Mouse (Mus musculus) mouse embryonic stem cell (cell line): ENCODE measurements around the gene Pard6b.

Experiments used
- in situ Hi-C, 2 experiments: fragments of 300-500 bp; cut with MboI; formaldehyde crosslinking; loops; 1 replicate in 1 of 2; 3 replicates in 1 of 2; pipeline ENCODE4 v1.14.3; 2019 to 2020; ENCODE audit warnings: low sequenced_read_pairs in 2 of 2, low pct_unique_long_range_greater_than_20kb in 1 of 2, mixed read lengths in 1 of 2; ENCODE audit not compliant: unreplicated experiment in 1 of 2

Pard6b gene

DNA sequence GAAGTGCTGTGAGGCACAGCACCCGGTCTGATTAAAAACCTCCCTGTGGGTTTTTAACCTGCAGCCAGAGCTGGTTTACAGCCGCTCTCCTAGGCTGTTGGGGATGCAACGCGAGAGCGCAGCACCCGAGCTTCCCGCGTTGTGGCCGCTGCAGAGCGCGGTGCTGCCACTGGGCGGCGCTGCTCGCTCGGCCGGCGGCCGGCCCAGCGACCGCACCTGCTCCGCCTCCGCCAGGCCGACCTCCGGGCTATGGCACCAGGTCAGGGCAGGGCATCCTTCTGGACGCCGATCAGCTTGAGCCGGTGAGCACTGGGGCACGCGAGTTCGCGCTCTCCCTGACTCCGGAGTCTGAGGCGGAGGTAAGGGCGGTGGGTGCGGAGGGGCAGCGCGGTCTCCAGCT is 36.3 kb downstream of the Pard6b start:
- in situ Hi-C loops, result loop anchor here in 1 of 2 experiments (5.0 to 25.0 kb wide), 2 partner anchors 70 to 320 kb away; no protein-coding TSS in a partner anchor

DNA sequence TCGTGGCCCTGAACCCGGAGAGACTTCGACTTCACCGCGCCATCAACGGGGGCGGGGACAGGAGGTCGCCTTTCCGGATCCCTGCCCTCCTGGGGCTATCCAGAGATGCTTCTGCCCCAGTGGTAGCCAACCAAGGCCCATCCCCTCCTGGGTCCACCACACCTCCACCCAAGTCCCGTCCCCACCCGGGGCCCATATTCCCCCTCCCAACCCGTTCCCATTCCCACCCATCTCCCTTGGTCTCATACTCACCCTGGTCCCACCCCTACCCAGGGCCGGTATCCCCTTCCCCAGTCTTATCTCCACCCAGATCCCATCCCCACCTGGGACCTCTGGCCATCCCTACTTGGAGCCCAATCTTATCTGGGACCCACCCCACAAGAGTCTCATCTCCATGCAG is 36.7 kb downstream of the Pard6b start:
- in situ Hi-C loops, result loop anchor here in 1 of 2 experiments (5.0 to 25.0 kb wide), 2 partner anchors 70 to 320 kb away; no protein-coding TSS in a partner anchor

DNA sequence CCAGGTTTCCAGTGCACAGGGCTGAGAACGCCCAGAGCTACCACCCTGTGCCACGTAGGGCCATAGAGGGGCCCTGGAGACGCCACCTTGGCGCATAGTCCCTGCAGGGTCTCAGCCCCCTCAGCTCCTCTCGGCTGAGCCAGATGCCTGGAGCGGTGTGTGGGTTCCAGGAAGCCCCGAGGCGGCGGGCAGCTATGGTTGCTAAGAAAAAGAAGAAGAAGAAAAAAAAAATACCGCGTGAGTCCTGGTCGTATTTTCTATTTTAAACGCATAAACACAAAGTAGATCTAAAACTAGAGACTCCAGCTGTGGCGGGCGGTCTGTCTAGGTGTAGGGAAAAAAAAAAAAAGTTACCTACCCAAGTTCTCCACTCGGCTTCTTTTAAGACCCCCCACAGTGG is 37.2 kb downstream of the Pard6b start:
- in situ Hi-C loops, result loop anchor here in 1 of 2 experiments (5.0 to 25.0 kb wide), 2 partner anchors 69 to 319 kb away; no protein-coding TSS in a partner anchor

GRCm38 (mm10) chr2:168118456-168118855 is 37.7 kb downstream of the Pard6b start:
- in situ Hi-C loops, result loop anchor here in 1 of 2 experiments (5.0 to 25.0 kb wide), 2 partner anchors 69 to 319 kb away; no protein-coding TSS in a partner anchor

GRCm38 (mm10) chr2:168119123-168119522 is 38.3 kb downstream of the Pard6b start:
- in situ Hi-C loops, result loop anchor here in 1 of 2 experiments (5.0 to 25.0 kb wide), 2 partner anchors 68 to 318 kb away; no protein-coding TSS in a partner anchor

GRCm38 (mm10) chr2:168120906-168121305 is 40.1 kb downstream of the Pard6b start:
- in situ Hi-C loops, result loop anchor here in 1 of 2 experiments (25.0 kb wide), 1 partner anchor 316 kb away; no protein-coding TSS in a partner anchor

DNA sequence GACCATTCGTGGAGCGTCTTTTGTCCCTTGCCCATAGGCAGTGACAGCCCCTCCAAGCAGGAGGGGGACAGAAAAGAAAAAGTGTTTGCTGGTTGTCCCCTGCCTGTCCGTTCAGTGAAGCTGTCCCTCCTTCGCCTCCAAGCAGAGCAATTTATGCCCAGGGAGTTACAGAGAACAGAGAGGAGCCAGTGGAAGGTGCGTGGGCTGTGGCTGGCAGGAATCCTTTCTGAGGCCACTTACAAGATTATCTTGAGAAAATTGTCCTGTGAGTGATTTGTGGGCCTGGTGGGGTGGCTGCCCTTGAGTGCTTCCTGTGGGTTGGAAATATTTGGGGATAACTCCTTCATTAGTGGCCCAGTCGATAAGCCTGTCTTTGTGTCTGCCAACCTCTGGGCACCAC is 42.8 kb downstream of the Pard6b start:
- in situ Hi-C loops, result loop anchor here in 1 of 2 experiments (25.0 kb wide), 1 partner anchor 314 kb away; no protein-coding TSS in a partner anchor

DNA sequence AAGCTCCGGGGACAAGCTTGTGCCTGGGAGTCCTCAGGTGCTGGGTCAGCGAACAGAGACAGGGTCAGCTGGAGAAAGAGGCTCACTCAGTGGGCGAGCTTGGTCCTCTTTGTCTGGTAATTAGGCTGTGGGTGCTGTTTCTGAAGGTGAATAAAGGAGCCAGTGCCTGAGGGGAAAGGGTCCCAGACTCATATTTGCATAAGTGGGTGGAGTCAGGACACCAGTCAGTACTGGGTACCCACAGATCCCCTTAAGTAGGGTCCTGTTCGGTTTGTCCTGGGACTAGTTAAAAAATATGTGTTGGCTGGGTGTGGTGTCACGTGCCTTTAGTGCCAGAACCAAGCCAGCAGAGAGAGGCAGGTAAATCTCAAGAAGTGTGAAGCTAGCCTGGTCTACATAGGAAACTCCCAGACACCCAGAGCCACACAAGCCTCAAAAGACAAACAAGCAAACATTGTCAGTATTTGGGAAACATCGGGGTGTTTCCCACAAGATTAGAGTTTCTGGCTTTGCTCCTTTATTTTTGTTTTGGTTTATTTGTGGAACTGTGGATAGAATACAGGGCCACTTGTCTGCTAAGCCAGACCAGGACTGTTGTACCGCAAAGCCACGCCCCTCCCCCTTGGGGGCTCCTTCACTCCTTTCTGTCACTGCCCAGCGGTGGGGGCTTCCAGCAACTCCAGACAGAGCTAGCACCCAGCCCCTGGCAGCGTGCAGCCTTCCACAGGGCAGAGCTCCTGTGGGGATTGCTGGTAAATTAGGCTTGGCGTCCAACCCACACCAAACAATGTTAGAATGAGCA is 44.7 kb downstream of the Pard6b start:
- in situ Hi-C loops, result loop anchor here in 1 of 2 experiments (5.0 kb wide), 1 partner anchor 82 kb away; the partner anchor contains the start of gene Adnp

- in situ Hi-C loops, result loop anchor here in 1 of 2 experiments (5.0 kb wide), 1 partner anchor 80 kb away; the partner anchor contains the start of gene Adnp
Measured at GRCm38 (mm10) chr2:168127767-168128166, 47.0 kb downstream of the Pard6b start.

DNA sequence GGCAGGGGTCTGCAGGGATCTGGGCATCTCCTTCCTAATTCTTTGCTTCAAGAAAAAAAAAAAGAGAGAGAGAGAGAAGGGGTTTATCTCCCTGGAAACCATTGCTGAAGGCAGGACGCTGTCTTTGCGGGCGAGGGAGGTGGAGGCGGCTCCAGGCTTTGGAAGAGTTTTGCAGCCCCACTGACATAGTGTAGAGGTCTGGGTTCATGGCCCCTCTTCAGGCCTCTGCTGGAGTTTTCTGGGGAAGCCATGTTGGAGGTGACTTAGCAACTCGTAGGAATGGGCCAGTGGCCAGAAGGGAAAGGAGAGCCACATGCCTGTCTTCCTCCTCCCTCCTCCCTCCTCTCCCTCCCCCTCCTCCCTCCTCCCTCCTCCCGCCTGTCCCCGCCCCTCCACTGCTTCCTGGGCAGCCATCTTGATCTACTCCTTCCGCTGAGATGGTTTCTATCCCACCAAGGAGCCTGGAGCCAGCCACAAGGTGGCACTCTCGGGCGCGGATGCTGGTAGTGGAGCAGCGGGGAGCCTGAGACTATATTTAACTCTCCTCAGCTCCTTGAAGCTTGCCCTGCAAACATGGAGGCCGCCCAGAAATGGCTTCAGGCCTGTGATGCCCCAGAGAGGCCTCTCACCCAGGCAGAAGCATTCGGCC is 47.5 kb downstream of the Pard6b start:
- in situ Hi-C loops, result loop anchor here in 1 of 2 experiments (5.0 kb wide), 1 partner anchor 79 kb away; the partner anchor contains the start of gene Adnp

DNA sequence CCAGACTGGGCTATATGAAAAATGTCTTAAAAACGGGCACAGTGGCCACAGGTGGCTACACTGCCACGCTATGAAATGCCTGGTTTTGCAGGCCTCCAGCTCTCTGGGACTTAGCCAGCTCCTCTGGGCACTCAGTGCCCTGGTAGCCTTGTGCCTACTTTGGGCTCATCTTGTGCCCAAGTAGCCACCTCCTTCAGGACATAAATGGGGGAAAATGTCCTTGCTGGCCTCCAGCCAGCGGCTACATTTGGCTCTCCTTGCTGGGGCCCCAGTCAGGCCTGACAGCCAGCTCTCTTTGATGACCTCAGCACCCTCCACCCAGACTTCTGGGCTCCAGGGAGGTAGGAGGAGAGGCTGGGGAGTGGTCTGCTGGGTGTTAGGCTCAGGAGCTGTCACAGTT is 49.2 kb downstream of the Pard6b start:
- in situ Hi-C loops, result no loop called here

DNA sequence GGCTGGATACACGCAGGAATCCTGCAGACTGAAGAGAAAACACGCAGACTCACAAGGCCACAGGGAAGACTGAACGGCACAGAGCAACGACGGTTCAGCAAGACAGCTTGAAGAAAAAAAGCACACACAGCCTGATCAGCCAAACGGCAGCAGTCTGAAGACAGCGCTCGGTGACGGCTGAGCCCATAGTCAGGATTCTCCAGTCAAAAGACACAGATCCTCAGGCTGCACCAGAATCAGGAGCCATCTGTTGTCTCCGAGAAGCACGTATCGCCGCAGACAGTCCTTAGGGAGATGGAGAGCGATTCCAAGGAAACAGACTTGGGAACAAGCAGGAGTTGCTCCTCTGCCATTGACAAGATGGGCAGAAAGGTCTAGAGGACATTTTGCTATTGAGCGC is 56.4 kb downstream of the Pard6b start:
- in situ Hi-C loops, result no loop called here

DNA sequence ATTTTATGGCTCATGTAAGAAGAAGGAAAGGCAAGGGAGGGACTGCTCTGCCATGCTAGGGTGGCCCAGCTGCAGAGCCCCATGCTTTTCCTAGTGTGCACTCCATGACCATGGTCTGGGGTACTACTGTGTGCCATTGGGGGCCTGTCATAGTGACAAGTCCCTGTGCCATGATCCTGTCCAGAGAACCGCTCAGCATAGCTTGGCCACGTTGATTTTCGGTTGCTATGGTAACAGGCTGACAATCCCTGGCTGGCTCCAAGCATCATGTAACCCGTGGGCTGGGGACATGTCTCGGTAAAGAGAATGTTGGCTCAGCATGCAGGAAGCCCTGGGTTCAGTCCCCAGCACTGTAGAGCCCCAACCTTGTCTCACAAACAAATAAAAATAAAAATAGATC is 63.0 kb downstream of the Pard6b start:
- in situ Hi-C loops, result no loop called here

DNA sequence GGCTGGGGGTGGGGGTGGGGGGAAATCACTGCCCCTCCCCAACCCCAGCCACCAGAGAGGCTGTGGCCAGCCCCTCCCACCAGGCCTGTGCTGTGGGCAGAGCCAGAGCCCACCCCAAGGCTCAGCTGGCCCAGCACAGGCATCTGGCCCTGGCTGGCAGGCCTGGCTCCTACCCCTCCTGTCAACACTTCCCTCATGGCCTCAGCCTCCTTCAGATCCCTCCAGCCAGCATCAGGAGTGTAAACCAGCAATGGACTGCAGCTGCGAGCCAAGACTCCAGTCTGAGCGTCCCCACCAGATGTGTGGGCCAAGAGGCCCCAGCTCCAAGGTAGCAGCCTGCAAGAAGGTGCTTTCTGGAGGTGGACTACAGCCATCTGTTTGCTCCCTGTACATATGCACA is 64.6 kb downstream of the Pard6b start:
- in situ Hi-C loops, result no loop called here

GRCm38 (mm10) chr2:168147722-168148432 is 67.1 kb downstream of the Pard6b start:
- in situ Hi-C loops, result no loop called here

DNA sequence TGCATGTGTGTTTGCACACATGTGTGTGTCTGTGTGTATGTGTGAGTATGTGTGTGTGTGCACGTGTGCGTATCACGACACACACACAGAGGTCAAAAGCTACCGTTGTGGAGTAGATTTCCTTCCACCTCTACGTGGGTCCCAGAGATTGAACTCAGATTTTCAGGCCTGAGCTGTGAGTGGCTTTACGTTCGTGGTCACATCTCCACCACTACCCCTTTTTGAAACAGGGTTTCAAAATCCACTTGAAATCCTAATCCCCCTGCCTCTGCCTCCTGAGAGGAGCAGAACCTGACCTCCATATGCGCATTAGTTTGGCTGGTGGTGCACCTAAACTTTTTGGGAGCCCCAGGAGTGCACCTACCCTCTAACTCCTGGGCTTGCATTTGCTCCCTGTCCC is 68.4 kb downstream of the Pard6b start:
- in situ Hi-C loops, result no loop called here
